Mouse (Mus musculus) kidney, embryonic 14.5 days (tissue): Measurements from ENCODE around the gene Fabp6. TPM values are rescaled to one million over a fixed set of nuclear protein-coding genes. Genes with fewer than 3 reads are reported as not detected.
A peak's percentile ranks its signal among the peaks of the same experiment; 100 is the strongest.

ENCODE experiments used
- ATAC-seq: fragments of 200-750 bp; cut with Nextera tagmentation; 2 replicates; pipeline ENCODE4 v1.8.0; 2017; ENCODE audit warnings: moderate number of reproducible peaks, mild to moderate bottlenecking, moderate TSS enrichment, moderate library complexity; ENCODE audit not compliant: low FRiP score, low TSS enrichment
- H3K27ac ChIP-seq: fragments of 300-500 bp; sonication (generic); 2 replicates; pipeline ENCODE4 v1.5.1; 2014; ENCODE audit warnings: low read depth, mild to moderate bottlenecking, low read length, moderate library complexity, mixed read lengths
- H3K27me3 ChIP-seq: fragments of 300-500 bp; sonication (generic); 2 replicates; pipeline ENCODE4 v1.6.1; 2014; ENCODE audit warnings: mild to moderate bottlenecking, low read length; ENCODE audit not compliant: control insufficient read depth, insufficient read depth
- H3K36me3 ChIP-seq: fragments of 300-500 bp; sonication (generic); 2 replicates; pipeline ENCODE4 v1.6.1; 2014; ENCODE audit warnings: low read length, mixed read lengths; ENCODE audit not compliant: control insufficient read depth, insufficient read depth
- H3K4me1 ChIP-seq: fragments of 300-500 bp; sonication (generic); 2 replicates; pipeline ENCODE4 v1.6.1; 2014; ENCODE audit warnings: low read length, mixed read lengths; ENCODE audit not compliant: control insufficient read depth, insufficient read depth
- H3K4me2 ChIP-seq: fragments of 300-500 bp; sonication (generic); replicated peaks from 2 replicates; pipeline ENCODE4 v1.6.1; 2014; ENCODE audit warnings: low read depth, mild to moderate bottlenecking, low read length
- H3K4me3 ChIP-seq: fragments of 300-500 bp; sonication (generic); 2 replicates; pipeline ENCODE4 v1.5.1; 2014; ENCODE audit warnings: mild to moderate bottlenecking, low read length
- H3K9ac ChIP-seq: fragments of 300-500 bp; sonication (generic); 2 replicates; pipeline ENCODE4 v1.6.1; 2014; ENCODE audit warnings: low read depth, mild to moderate bottlenecking, low read length, moderate library complexity
- H3K9me3 ChIP-seq: fragments of 300-500 bp; sonication (generic); 2 replicates; pipeline ENCODE4 v1.6.1; 2016; ENCODE audit warnings: low read length; ENCODE audit not compliant: control insufficient read depth
- WGBS: fragments of 180-500 bp; shearing (Covaris S2); extraction: QIAGEN DNeasy Blood & Tissue Kit; methylation state at CpG from one replicate; pipeline ENCODE4 v1.1.7; 2014; 5-methylcytosine and 5-hydroxymethylcytosine counted together
- polyA plus RNA-seq: library from polyadenylated mRNA; unstranded; fragments of >200 nt; fragmentation: Nextera tagmentation; extraction: Ambion mirVana; gene quantifications from 2 replicates; pipeline ENCODE4 v1.2.1, GENCODE M21; 2014

Fabp6 gene
- polyA plus RNA-seq: not detected in 2 replicates

GRCm38 (mm10) chr11:43601440-43601839, at the start of gene Fabp6:
Fabp6 (minus strand) TSS chr11:43601540.
- no peaks in the 10 kb centered on the region for H3K4me1 ChIP-seq
- H3K27ac ChIP-seq: no peak within 1 kb of the TSS
- 87% methylated on average over 5 of the region's 5 CpGs for WGBS

GRCm38 (mm10) chr11:43645286-43645685, 43.9 kb upstream of the Fabp6 start:
- Histone ChIP-seq H3K4me3 (no peak overlapping the region), H3K36me3 (no peaks in the 10 kb centered on the region), H3K27ac (no peak overlapping the region), H3K27me3 (no peaks in the 10 kb centered on the region), H3K9me3 (no peaks in the 10 kb centered on the region), H3K4me2 (no peak overlapping the region), H3K9ac (no peak overlapping the region), H3K4me1 (peaks cover 4% of the 10 kb centered on the region; the same call in 1 of the 2 replicates)
- ATAC-seq: no peak
- WGBS: 96% methylated on average over 3 of the region's 3 CpGs

More at GRCm38 (mm10) chr11:43601440-43601839, at the start of gene Fabp6:
- ATAC-seq: no peak
- no peaks in the 10 kb centered on the region for H3K36me3 ChIP-seq
- no peaks in the 10 kb centered on the region for H3K9me3 ChIP-seq
- H3K4me3 ChIP-seq: no peak within 1 kb of the TSS
- H3K27me3 ChIP-seq: no peaks in the 10 kb centered on the region
- no peak within 1 kb of the TSS for H3K9ac ChIP-seq
- no peak within 1 kb of the TSS for H3K4me2 ChIP-seq

- WGBS: 37% methylated on average over 2 of the region's 2 CpGs
- H3K27ac ChIP-seq: no peak overlapping the region
- H3K4me3 ChIP-seq: no peak overlapping the region
- no peaks in the 10 kb centered on the region for H3K9me3 ChIP-seq
- H3K4me2 ChIP-seq: no peak overlapping the region
- no peaks in the 10 kb centered on the region for H3K36me3 ChIP-seq
- H3K27me3 ChIP-seq: no peaks in the 10 kb centered on the region
- H3K9ac ChIP-seq: no peak overlapping the region
- peaks cover 4% of the 10 kb centered on the region; the same call in 1 of the 2 replicates for H3K4me1 ChIP-seq
- ATAC-seq: peak; percentile 65
Observed at GRCm38 (mm10) chr11:43643180-43643591, 41.8 kb upstream of the Fabp6 start.

- Histone ChIP-seq H3K4me3 (no peak overlapping the region), H3K27me3 (no peaks in the 10 kb centered on the region), H3K9me3 (no peaks in the 10 kb centered on the region), H3K4me1 (peaks cover 10% of the 10 kb centered on the region), H3K36me3 (no peaks in the 10 kb centered on the region), H3K4me2 (no peak overlapping the region), H3K9ac (no peak overlapping the region), H3K27ac (no peak overlapping the region)
- WGBS: 92% methylated on average over 3 of the region's 3 CpGs
- ATAC-seq: no peak
Observed at GRCm38 (mm10) chr11:43638486-43638885, 37.1 kb upstream of the Fabp6 start.

GRCm38 (mm10) chr11:43636761-43637160, 35.4 kb upstream of the Fabp6 start:
- Histone ChIP-seq H3K9ac (no peak overlapping the region), H3K4me1 (peaks cover 14% of the 10 kb centered on the region), H3K36me3 (no peaks in the 10 kb centered on the region), H3K9me3 (no peaks in the 10 kb centered on the region), H3K27ac (no peak overlapping the region), H3K27me3 (no peaks in the 10 kb centered on the region), H3K4me2 (no peak overlapping the region), H3K4me3 (no peak overlapping the region)
- ATAC-seq: no peak
- WGBS: 54% methylated on average over 4 of the region's 4 CpGs

- no peak overlapping the region for H3K4me3 ChIP-seq
- H3K27me3 ChIP-seq: no peaks in the 10 kb centered on the region
- H3K9me3 ChIP-seq: no peaks in the 10 kb centered on the region
- peaks cover 14% of the 10 kb centered on the region for H3K4me1 ChIP-seq
- H3K27ac ChIP-seq: peak overlapping the region; percentile 44; the same call in 1 of the 2 replicates
- H3K9ac ChIP-seq: no peak overlapping the region
- 15% methylated on average over 19 of the region's 19 CpGs for WGBS
- no peaks in the 10 kb centered on the region for H3K36me3 ChIP-seq
- peak overlapping the region; percentile 12; the same call in 1 of the 2 replicates for H3K4me2 ChIP-seq
- peak; percentile 94 for ATAC-seq
Observed at GRCm38 (mm10) chr11:43633658-43634401, 32.5 kb upstream of the Fabp6 start.

- H3K9ac ChIP-seq: no peak overlapping the region
- H3K4me3 ChIP-seq: no peak overlapping the region
- WGBS: 74% methylated on average over 6 of the region's 6 CpGs
- H3K36me3 ChIP-seq: no peaks in the 10 kb centered on the region
- peak overlapping the region; percentile 44; the same call in 1 of the 2 replicates for H3K27ac ChIP-seq
- no peaks in the 10 kb centered on the region for H3K9me3 ChIP-seq
- ATAC-seq: peak; percentile 14; the same call in 1 of the 2 replicates
- H3K4me2 ChIP-seq: no peak overlapping the region
- H3K4me1 ChIP-seq: peaks cover 14% of the 10 kb centered on the region
- H3K27me3 ChIP-seq: no peaks in the 10 kb centered on the region
Observed at GRCm38 (mm10) chr11:43633165-43633564, 31.8 kb upstream of the Fabp6 start.

GRCm38 (mm10) chr11:43632566-43632965, 31.2 kb upstream of the Fabp6 start:
- H3K9ac ChIP-seq: no peak overlapping the region
- peaks cover 14% of the 10 kb centered on the region for H3K4me1 ChIP-seq
- ATAC-seq: no peak
- no peaks in the 10 kb centered on the region for H3K9me3 ChIP-seq
- no peaks in the 10 kb centered on the region for H3K27me3 ChIP-seq
- H3K27ac ChIP-seq: no peak overlapping the region
- no peak overlapping the region for H3K4me3 ChIP-seq
- WGBS: 24% methylated on average over 4 of the region's 4 CpGs
- no peaks in the 10 kb centered on the region for H3K36me3 ChIP-seq
- no peak overlapping the region for H3K4me2 ChIP-seq

GRCm38 (mm10) chr11:43631645-43632044, 30.3 kb upstream of the Fabp6 start:
- Histone ChIP-seq H3K4me2 (no peak overlapping the region), H3K27me3 (no peaks in the 10 kb centered on the region), H3K36me3 (no peaks in the 10 kb centered on the region), H3K9me3 (no peaks in the 10 kb centered on the region), H3K9ac (no peak overlapping the region), H3K4me1 (peaks cover 20% of the 10 kb centered on the region), H3K27ac (no peak overlapping the region), H3K4me3 (no peak overlapping the region)
- 81% methylated on average over 9 of the region's 9 CpGs for WGBS
- ATAC-seq: no peak
